Mouse (Mus musculus) left cerebral cortex, postnatal 10 days (tissue): ENCODE results near the gene Hoxa4. TPM values are rescaled to one million over a fixed set of nuclear protein-coding genes. Genes with fewer than 3 reads are reported as not detected.

Experiments
- DNase-seq, 2 experiments: peaks; one replicate each; pipeline ENCODE4 v3.0.0; 2021 to 2022; ENCODE audit warnings: low spot score in 2 of 2, mixed read lengths in 1 of 2; ENCODE audit errors: extremely low spot score in 1 of 2
- intact Hi-C: fragments of 180-260 bp; cut with DNase I; formaldehyde crosslinking; loops from one replicate; pipeline ENCODE4 v1.15.1; 2025
- total RNA-seq, 2 experiments: library from RNA; stranded (reverse); gene quantifications; 2 replicates each; pipeline ENCODE4 v1.2.3; 2021

Hoxa4 gene
- total RNA-seq, 2 experiments from 2014 or later = not detected

DNA sequence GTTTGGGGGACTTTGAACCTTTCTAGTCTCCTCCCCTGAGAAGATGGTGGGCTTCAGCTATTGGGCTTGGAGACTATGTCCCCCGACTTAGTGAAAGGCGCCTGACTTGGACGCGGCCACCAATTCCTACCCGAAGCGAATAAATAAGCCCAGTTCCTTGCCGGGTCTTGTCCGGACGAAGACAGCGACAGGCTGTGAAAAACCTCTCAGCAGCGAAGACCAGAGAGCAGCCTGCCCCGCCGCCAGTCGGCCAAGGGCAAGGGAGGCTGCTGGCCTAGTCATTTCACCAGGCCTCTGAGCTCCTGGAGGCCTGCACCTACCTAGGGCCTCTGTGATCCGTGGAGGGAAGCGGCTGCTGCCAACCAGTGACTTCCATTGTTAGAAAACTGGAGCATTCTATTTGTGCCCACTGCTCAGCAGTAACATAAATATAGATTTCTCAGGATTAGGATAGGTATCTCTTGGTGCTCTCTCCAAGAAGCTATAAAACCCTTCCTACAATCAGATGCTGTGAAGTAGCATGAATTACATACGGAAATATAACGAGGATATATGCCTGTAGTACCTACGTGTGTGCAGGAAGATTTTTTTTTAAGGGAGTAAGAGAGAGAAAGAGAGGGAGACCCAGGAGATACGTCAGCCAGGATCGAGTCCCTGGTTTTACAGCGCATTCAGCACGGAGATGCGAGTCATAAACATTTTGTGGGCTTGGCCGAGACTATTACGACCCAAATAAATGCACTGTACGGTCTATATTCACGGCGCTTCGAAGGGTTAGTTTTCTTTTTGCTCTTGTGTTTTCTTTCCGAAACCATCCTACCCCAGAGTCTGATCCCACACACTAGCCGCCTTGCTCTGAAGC lies 28.7 kb upstream of the Hoxa4 start:
- no peak for DNase-seq
- intact Hi-C loops = loop anchor here (2.0 to 10.0 kb wide), 3 partner anchors 348 to 1405 kb away; no protein-coding TSS in a partner anchor

DNA sequence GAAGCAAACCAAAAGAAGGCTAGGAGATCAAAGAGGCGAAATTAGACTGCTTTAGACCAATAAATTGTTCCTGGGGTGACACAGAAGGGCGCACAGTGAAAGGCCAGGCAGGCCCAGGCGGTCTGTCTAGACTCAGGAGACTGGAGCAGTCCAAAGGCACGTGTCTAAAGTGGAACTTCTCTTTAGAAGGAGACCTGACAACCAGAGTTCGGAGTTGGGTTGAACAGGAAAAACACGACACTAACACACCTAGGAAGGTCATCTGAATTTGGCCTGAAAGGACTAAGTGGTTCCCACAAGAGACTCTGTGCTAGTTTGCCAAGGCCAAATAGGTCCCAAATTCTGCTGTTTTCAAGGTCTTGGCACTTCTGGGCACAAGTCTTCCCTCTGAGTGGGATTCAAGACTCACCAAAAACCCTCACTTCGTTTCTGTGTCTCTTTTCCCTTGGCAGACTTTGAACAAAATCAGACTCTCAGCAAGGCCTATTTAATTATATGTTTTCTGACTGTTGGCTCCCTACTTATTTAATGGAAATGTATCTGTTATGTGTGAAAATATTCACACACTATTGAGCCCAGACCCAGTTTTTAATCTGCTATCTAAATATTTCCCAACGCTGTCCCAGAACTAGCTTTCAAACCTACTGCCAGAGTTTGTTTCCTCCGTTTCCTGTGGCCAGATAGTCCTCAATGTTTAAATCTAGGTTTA lies 27.8 kb upstream of the Hoxa4 start:
- DNase-seq = no peak
- intact Hi-C loops = loop anchor here (5.0 kb wide), 1 partner anchor 1037 kb away; no protein-coding TSS in a partner anchor

- intact Hi-C loops = loop anchor here (5.0 kb wide), 1 partner anchor 1036 kb away; no protein-coding TSS in a partner anchor
- DNase-seq = no peak
These were observed 27.2 kb upstream of the Hoxa4 start for GRCm38 (mm10) chr6:52218643-52219215.

GRCm38 (mm10) chr6:52217895-52218642 lies 26.5 kb upstream of the Hoxa4 start:
- intact Hi-C loops = loop anchor here (5.0 kb wide), 1 partner anchor 1036 kb away; no protein-coding TSS in a partner anchor
- no peak for DNase-seq

GRCm38 (mm10) chr6:52217459-52217768 lies 25.9 kb upstream of the Hoxa4 start:
- intact Hi-C loops = loop anchor here (5.0 kb wide), 1 partner anchor 1035 kb away; no protein-coding TSS in a partner anchor
- no peak for DNase-seq

GRCm38 (mm10) chr6:52216691-52217458 lies 25.3 kb upstream of the Hoxa4 start:
- intact Hi-C loops = loop anchor here (5.0 kb wide), 1 partner anchor 1035 kb away; no protein-coding TSS in a partner anchor
- DNase-seq = no peak

GRCm38 (mm10) chr6:52215771-52216535 lies 24.4 kb upstream of the Hoxa4 start:
- no peak for DNase-seq
- intact Hi-C loops = loop anchor here (5.0 kb wide), 1 partner anchor 1034 kb away; no protein-coding TSS in a partner anchor

- intact Hi-C loops = loop anchor here (5.0 kb wide), 1 partner anchor 1033 kb away; no protein-coding TSS in a partner anchor
- no peak for DNase-seq
These were observed 23.5 kb upstream of the Hoxa4 start for GRCm38 (mm10) chr6:52215070-52215469.

DNA sequence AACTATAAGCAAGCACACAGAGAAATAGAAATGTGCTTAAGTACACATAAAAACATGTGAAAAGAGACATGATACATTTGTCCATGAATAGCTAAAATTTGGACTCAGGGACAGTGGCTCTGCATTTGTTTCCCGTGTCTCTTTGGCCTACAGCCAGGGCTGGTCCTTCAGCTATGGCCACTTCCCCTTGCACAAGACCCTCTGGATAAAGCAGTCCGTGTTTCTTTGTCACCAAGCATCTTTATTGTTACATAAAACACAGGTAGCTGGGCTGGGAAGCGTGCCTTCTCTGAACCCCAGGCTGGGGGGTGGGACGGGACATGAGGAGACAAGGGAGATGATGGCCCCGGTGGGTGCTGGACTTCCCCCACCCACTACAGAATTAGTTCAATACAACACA lies 22.7 kb upstream of the Hoxa4 start:
- intact Hi-C loops = no loop called here
- no peak for DNase-seq

GRCm38 (mm10) chr6:52213119-52213986 lies 21.8 kb upstream of the Hoxa4 start, which contains the start of the genes Hoxa3 and Gm28308:
TSS of gene Hoxa3 (minus strand) at chr6:52213336.
TSS of gene Gm28308 (minus strand) at chr6:52213339.
- intact Hi-C loops = no loop called here
- DNase-seq = no peak

DNA sequence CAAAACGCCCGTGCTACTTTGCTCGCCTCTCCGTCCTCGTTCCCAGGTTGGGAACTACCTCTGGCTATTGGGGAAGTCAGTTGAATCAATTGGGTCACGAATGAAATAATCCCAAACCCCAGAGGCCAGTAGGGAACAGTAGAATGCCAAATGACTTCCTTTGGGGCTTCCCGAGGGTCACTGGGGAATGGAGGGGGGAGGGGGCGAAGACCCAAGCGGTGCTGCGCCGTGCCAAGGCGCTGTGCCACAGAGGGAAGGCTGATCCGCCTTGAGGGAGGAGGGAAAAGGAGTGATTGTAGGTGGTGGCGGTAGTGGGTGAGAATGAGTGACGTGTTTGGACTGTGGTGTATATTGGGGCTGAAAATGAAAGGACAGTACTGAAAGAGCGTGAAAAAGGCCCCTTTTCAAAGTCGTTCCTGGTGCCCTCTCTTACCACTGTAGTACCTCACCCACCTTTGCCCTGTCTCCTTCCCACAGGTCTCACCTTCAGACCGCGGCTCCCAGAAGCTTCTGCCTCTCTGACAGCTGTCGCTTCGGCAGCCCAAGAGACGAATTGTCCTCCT lies 21.1 kb upstream of the Hoxa4 start:
- intact Hi-C loops = no loop called here
- no peak for DNase-seq

- no peak for DNase-seq
- intact Hi-C loops = no loop called here
These were observed 20.4 kb upstream of the Hoxa4 start for GRCm38 (mm10) chr6:52211961-52212360.

DNA sequence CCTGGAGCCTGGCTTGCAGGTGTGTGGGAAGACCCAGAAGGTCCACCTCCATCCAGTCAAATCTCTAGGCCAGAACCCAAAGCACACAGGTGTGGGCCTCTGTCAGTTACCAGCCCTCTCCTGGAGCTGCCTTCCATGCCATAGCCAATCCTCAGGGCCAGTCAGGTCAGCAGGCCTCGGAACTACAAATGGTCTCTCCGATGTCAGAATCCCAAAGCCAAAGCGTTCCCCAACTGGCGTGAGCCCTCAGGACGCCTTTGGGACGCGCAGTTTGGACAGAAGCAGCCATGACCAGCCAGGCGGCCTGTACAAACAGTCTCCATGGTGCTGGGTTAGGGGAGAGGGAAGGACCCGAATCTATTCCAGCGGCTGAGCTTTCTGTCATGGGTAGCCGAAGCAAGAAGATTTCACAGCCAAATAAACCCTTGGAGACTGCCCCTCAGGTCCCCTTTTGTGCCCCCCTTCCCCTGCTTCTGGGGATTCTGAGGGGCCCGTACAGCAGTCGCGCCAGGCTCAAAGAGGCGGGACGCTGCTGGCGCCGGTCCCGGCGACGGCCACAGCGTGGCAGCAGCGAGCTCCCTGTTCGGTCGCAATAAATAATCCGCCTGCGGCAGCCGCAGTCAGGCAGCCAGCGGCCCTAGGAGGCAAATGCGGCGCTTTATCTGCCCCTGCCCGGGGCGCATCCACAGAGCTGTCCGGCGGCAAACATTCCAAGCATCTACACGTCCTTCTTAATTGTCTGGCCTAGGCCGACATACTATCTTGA lies 19.8 kb upstream of the Hoxa4 start:
- peak in 1 of 2 experiments; percentile 72 for DNase-seq
- intact Hi-C loops = no loop called here

GRCm38 (mm10) chr6:52209685-52210046 lies 18.1 kb upstream of the Hoxa4 start:
- intact Hi-C loops = no loop called here
- no peak for DNase-seq

DNA sequence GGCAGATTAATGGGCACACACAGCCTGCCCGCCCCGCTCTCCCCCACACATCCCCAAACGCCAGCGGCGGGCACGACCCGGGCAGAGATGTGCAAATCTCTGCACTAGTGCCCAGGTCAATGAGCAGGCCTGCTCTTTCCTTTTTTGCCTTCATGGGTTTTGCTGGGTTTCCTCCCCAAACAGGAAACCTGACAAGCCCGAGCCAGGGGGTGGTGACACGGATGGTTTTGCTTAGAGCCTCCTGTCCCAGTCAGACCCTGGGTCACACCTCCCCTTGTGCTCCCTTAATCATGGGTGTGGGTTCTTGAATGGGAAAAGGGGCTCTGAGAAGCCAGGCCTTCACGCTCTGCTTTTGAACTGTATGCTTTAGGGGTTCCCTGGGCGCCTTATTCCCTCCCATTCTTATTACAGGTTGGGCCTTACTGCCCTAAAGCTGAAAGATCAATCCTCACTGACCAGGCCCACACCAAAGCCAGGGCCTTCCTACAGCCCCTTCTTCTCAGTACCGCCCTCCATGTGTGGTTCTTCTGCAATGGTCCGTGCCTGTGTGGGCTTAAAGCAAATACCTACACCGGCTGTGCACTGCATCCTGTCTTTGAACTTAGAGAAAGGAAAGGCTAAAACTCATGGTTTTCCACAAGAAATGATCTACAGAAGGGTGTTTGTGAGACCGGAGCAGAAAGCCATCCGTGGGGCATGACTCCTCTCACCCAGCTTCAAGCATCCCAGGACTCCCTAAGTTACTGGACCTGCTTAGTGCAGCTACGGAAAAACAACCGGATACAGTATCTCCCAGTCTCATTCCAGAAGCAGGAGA lies 17.5 kb upstream of the Hoxa4 start:
- DNase-seq = no peak

More for the DNA sequence above, 17.5 kb upstream of the Hoxa4 start:
- intact Hi-C loops = no loop called here
